Mouse (Mus musculus) embryonic fibroblast, embryonic 13.5 days (primary cell): ENCODE data around the gene Sec16b. TPM values are rescaled to one million over a fixed set of nuclear protein-coding genes. Genes with fewer than 3 reads are reported as not detected.

Experiments
- H3K27ac ChIP-seq: 2 replicates; pipeline ENCODE4 v1.5.1; 2012; ENCODE audit warnings: low read length, control low read depth, inconsistent platforms; ENCODE audit not compliant: insufficient read depth
- H3K4me1 ChIP-seq: 2 replicates; pipeline ENCODE4 v1.6.1; 2011; ENCODE audit warnings: low read length; ENCODE audit not compliant: control insufficient read depth, insufficient read depth
- H3K4me3 ChIP-seq: 2 replicates; pipeline ENCODE4 v1.5.1; 2011; ENCODE audit warnings: mild to moderate bottlenecking, control low read depth, low read length; ENCODE audit not compliant: insufficient read depth
- CTCF ChIP-seq: IDR thresholded peaks from 2 replicates; pipeline ENCODE4 v1.5.1; 2011; ENCODE audit warnings: mild to moderate bottlenecking, control low read depth, low read length, moderate library complexity, borderline replicate concordance; ENCODE audit not compliant: insufficient read depth
- POLR2A ChIP-seq: IDR thresholded peaks from 2 replicates; pipeline ENCODE4 v1.6.1; 2011; ENCODE audit warnings: low read depth, mild to moderate bottlenecking, control low read depth, low read length, moderate library complexity
- polyA plus RNA-seq: library from polyadenylated mRNA; stranded (reverse); fragments of >200 nt; gene quantifications from 2 replicates; pipeline ENCODE4 v1.2.4, GENCODE M21; 2011; ENCODE audit warnings: low read depth; ENCODE audit not compliant: missing spikeins, insufficient read length

The Sec16b gene
- polyA plus RNA-seq, 1 experiment = 13.9 TPM

DNA sequence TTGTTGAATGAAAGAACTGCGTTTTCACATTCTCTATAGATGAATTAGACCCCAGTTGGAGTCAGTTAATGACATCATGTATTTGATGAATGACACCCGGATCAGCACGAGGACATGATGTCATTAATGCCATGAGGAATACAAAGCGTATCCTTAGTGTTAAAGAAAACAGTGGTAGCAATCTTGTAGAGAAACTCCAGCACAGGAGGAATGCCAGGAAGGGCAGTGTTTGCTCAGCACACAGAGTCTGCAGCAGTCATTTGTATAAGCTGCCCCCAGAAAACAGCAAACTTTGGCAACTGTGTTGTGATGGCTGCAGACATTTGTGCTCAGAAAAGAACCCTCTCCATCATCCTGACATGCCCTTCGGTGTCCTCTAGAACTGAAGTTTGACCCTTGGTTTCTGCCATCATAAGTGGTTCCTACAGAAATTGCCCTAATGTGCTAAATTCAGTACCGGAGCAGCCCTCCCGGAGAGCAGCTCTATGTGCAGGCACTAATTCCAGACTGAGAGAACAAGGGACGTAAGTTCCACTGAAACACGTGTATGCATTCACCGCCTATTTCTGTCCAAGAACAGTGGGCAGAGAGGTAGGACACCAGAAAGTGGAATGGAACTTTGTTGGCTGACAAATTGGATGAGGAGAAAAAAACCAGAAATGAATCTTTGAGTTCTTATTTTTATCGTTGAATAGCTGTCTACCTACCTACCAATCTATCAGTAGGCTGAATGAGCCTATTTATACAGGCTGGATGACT lies 6.3 kb downstream of the Sec16b start:
- Histone ChIP-seq H3K27ac (no peak overlapping the region), H3K4me1 (peaks cover 4% of the 10 kb centered on the region; the same call in 1 of the 2 replicates), H3K4me3 (no peak overlapping the region)
- TF ChIP-seq CTCF = no peak
- TF ChIP-seq POLR2A = no peak

DNA sequence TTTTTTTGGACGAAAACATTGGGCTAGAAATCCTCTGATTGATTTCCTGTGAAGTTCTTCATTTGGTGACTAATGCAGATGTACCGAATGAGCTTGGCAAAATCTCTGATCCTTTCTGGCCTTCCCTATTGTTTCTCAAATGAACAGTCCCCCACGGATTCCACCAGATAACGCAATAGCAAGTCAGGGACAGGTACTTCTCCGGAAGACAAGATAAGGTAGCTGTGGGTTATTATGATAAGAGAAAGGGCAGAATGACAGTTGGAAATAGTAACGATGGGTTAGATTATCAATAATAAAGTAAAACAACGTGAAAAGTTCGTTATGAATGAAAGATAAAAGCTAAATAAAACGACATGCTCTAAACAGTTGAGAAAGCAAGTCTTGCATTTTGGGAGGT lies 7.0 kb downstream of the Sec16b start:
- peaks cover 7% of the 10 kb centered on the region for H3K4me1 ChIP-seq
- no peak overlapping the region for H3K4me3 ChIP-seq
- H3K27ac ChIP-seq = no peak overlapping the region
- TF ChIP-seq CTCF (no peak), POLR2A (no peak)

DNA sequence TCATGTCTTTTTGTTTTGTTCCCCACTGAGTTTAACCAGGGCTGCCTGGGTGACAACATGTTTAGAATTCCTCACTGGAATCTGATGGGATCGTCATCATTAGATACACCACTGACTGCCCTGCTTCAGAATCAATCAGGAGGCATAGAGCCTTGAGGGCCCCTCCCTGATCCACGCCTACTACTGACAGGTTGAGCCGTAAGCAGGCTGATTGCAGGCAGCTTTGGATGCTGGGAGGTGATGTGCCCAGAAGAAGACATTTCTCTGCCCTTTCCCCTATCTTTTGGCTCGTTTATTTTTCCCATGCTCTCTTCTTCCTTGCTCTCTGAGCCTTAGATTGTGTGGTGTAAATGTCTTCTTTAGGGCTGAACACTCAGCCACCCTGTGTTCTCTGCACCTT lies 7.8 kb downstream of the Sec16b start:
- TF ChIP-seq CTCF (no peak), POLR2A (no peak)
- no peak overlapping the region for H3K27ac ChIP-seq
- peaks cover 12% of the 10 kb centered on the region for H3K4me1 ChIP-seq
- no peak overlapping the region for H3K4me3 ChIP-seq

DNA sequence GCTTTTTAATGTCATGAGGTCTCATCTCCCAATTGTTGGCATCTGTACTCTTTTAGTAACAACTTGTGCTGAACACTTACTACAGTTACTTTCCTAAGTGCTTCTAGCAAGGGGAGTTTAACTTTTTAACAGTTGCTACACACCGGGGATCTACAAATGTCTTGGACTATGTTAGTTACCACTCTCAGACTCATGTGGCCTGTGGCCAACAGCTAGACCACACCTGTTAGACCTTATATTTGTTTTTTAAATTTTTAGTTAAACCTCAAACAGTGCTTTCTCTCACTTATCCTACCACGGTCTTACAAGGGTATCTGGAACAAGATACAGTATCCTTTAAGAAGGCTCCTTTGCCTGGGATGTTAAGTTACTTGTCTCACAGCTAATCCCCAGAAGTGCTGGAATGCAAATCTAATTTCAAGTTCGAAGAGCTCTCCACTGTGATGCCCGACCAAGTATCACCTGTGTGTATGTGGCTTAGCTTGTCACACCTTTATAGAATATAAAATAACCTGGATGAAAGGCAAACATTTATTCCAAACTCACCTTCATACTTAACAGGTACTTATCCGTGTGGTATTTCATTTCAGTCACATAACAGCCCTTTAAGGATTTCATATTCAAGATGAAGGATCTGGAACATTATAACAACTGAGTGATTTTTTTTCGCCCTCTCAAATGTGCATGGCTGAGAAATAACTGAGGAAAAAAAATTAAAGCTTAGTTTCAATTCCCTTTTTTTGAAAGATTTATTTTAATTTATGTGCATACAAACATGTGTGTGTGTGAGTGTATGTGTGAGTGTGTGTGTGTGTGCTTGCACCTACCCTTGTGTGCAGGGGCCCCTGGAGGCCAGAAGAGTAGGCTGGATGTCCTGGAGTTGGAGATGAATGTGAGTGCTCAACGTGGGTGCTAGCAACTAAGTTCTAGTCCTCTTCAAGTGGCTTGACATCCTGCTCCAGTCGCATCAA lies 10.6 kb downstream of the Sec16b start:
- Histone ChIP-seq H3K4me1 (peaks cover 14% of the 10 kb centered on the region), H3K27ac (peak overlapping the region; percentile 31; the same call in 1 of the 2 replicates), H3K4me3 (no peak overlapping the region)
- TF ChIP-seq POLR2A (no peak), CTCF (no peak)

DNA sequence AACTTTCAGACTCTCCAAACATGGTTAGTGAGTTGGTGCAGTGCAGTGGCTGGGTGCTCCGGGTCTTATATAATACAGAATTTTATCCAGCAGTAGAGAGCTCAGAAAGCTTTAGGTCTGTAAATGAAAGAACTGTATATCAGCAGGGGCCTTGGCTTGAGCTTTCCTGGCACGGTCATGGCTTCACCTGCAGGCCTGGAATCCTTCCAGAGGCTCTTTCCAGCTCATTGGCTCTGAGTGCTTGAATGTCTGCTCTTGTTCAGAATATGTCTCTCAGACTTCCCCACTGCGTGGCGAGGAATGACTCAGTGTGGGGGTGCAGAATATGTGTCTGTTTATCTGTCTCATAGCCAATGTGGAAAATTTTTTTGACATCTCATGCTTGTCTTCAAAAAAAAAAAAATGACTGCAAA lies 11.6 kb downstream of the Sec16b start:
- TF ChIP-seq CTCF (no peak), POLR2A (no peak)
- Histone ChIP-seq H3K4me3 (no peak overlapping the region), H3K4me1 (peaks cover 12% of the 10 kb centered on the region), H3K27ac (peak overlapping the region; percentile 31)

DNA sequence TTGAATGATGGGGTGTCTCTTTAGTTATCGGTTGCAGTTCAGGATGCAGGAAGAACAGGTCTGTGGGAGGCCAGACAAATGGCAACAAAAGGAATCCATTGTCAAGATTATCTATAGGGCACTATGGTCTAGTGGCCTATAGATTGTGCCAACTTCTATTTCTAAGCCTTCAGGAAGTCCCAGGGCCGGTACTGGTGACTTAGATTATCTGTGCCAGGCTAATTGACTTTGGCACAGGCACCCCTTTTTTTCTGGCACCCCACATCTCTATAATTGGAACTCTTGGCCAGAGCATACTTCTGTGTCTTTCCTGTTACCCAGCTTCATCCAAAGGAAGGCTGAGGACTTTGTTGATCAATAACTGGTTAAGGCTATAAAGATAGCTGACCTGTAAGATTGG lies 12.9 kb downstream of the Sec16b start:
- Histone ChIP-seq H3K27ac (no peak overlapping the region; the same call in 1 of the 2 replicates), H3K4me3 (no peak overlapping the region), H3K4me1 (peaks cover 12% of the 10 kb centered on the region)
- TF ChIP-seq CTCF (no peak), POLR2A (no peak)

DNA sequence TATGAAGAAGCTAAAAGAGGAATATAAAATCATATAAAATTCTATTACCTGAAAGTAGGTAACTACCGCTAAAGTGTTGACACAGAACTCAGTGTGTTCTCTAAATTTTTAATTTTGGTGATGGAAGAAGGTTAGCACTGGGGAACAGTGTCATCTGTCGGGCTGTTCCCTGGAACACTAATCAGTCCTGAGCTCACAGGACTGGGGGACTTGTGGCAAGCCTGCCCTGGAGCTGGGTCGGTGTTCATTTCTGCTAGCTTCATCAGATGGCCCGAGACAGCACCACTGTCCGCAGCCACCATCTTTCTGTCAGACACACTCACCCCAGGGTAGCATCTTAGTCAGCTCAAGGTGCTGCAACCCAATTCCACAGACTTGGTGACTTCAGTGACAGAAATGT lies 15.8 kb downstream of the Sec16b start:
- no peak overlapping the region for H3K4me3 ChIP-seq
- H3K27ac ChIP-seq = no peak overlapping the region
- peaks cover 12% of the 10 kb centered on the region for H3K4me1 ChIP-seq
- no peak for TF ChIP-seq POLR2A

DNA sequence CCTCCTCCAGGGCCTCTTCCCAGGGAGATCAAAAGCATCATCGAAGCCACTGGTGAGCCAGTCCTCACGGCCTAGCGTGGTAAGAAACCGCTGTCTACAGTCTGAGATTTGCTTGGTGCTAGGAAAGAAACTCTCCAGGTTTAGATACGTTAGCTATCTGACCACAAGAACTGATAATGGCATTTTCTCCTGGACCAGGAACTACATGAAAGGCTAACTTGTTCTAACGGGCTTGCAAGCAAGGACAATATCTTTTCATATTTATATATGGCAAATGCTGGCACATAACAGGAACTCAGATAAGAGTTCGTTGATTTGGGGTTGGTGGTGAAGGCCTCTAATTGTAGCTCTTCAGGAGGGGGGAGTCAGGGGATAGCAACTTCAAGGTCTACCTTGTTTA lies 18.2 kb downstream of the Sec16b start:
- Histone ChIP-seq H3K4me1 (no peaks in the 10 kb centered on the region), H3K4me3 (no peak overlapping the region), H3K27ac (no peak overlapping the region)
- TF ChIP-seq CTCF (no peak), POLR2A (no peak)

DNA sequence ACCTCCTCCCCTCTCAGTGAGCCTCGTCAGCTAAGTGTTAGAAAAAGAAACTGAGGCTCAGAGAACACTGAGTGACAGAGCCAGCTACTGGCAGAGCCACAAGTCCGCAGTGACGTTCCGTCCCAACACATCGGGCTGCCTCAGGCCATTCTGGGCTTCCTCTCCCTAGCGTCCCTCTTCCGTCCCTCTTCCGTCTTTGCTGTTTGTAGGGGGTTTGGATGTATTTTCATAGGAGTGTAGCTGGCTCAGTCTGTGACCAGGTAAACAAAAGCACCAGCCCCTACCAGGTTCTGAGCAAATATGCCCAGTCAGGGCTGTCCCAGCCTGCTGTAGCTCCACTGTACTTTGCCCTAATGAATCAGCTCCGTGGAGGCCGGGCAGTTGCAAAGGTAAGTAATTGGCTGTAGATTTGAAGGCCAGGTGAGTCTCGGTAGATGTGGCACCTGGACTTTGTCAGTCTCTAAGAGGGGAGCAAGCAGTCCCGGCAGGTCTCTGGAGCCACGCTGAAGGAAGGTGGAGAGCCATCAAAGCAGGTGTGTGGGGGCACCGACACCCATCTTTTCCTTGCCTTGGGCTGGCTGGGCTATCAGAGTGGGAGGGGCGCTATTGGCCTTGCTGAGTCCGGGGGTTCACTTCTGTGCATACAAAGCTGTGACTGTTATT lies 19.3 kb downstream of the Sec16b start:
- H3K4me3 ChIP-seq = no peak overlapping the region
- TF ChIP-seq POLR2A = no peak
- TF ChIP-seq CTCF = no peak

DNA sequence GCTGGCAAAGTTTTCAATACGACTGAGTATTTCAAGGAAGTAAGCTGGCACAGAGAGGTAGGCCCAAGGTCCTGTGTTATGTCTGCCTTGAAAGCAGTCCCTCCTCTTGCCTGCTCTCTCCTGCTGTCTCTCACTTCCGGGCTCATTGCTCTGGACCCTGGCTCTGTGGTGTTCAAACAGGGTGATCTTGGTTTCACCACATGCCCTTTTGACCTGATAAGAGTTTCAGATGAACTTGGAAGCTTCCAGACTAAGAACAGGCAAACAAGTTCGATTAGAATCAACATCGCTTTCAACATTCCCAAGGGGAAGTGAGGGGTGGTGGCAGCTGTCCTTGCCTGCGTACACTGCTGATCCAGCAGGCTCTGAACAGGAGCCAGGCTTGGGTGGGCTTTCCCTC lies 20.1 kb downstream of the Sec16b start:
- no peaks in the 10 kb centered on the region for H3K4me1 ChIP-seq
- TF ChIP-seq POLR2A (no peak), CTCF (no peak)
- H3K27ac ChIP-seq = no peak overlapping the region
- H3K4me3 ChIP-seq = no peak overlapping the region

More for the DNA sequence above, 19.3 kb downstream of the Sec16b start:
- H3K4me1 ChIP-seq = no peaks in the 10 kb centered on the region
- no peak overlapping the region for H3K27ac ChIP-seq
